Mouse (Mus musculus) liver, embryonic 14.5 days (tissue): ENCODE measurements around the gene Grap2.

Experiments
- CTCF ChIP-seq: IDR thresholded peaks from 2 replicates; pipeline ENCODE4 v1.5.1; 2016; ENCODE audit warnings: antibody characterized with exemption, low read depth, control low read depth
- EP300 ChIP-seq: IDR thresholded peaks from 2 replicates; pipeline ENCODE4 v1.6.1; 2016; ENCODE audit warnings: antibody characterized with exemption, low read depth

- no peak for TF ChIP-seq CTCF
- no peak for TF ChIP-seq EP300
Measured at GRCm38 (mm10) chr15:80672810-80673209, 100.4 kb downstream of the Grap2 start.
